11 mouse cellular contexts compared by ENCODE assay signal in the genomic region with DNA sequence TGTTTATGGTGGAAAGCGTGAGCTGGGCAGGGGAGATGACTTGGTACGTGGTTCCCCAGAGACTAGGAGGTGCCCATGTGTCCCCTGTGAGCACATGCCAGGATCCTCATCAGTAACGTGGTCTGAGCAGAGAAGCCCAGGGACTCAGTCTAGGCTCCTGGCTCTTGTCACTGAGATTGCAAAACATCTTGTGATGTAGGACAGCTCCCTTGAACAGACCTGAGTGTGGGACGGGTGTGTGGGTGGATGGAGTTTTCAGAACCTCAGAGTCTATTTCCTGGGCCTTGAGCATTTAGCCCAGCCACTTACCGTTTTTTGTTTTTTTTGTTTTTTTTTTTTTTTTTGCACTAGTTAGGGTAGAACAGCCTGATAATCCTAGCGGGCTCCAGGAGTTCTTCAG. TPM values are rescaled to one million over a fixed set of nuclear protein-coding genes. Genes with fewer than 3 reads are reported as not detected.
DNase-seq lines count a peak whose midpoint lies in the region; ATAC-seq and TF ChIP-seq lines count a peak whose summit lies in the region.
"Had no signal": no experiment of that assay in that cellular context is flagged by ENCODE, and none has a peak within 500 bp of the region (broad histone marks: within the 10 kb centered on the region; RNA-seq: fewer than 3 reads in every experiment).

No protein-coding gene starts in this region.

- DNase-seq in liver, embryonic 11.5 days (ENCODE audit: low spot score) = no peak
- no peak for DNase-seq in liver
- no peak for DNase-seq in embryonic facial prominence, embryonic 14.5 days (ENCODE audit: low spot score)
- peak; percentile 58 to 72 for DNase-seq in left cerebral cortex, adult 2 months (ENCODE audit: extremely low spot score in 1 of 2, low spot score in 2 of 2)
- DNase-seq in right cerebral cortex, adult 2 months (ENCODE audit: low spot score in 2 of 2) = peak; percentile 81 to 89
- no peak for DNase-seq in adipocyte (ENCODE audit: low spot score)
- no peak for DNase-seq in adrenal gland, adult (ENCODE audit: inconsistent age in 2 of 2, low spot score in 1 of 2)
- DNase-seq in kidney, postnatal 10 days = no peak
- DNase-seq: cerebellum, adult 11-12 months; forebrain, postnatal 0 days had no signal

- no peaks in the 10 kb centered on the region for H3K27me3 ChIP-seq in liver, embryonic 11.5 days (replicated peaks; ENCODE audit: control insufficient read depth, insufficient read depth, low read length)
- no peaks in the 10 kb centered on the region for H3K27me3 ChIP-seq in embryonic facial prominence, embryonic 14.5 days (replicated peaks; ENCODE audit: control insufficient read depth, insufficient read depth, low read length)

- no peak for ATAC-seq in liver, embryonic 11.5 days (replicated peaks; ENCODE audit: low FRiP score)
- ATAC-seq in embryonic facial prominence, embryonic 14.5 days (ENCODE audit: low read depth) = no peak
- ATAC-seq: forebrain, postnatal 0 days had no signal

- H3K36me3 ChIP-seq in liver, embryonic 11.5 days (ENCODE audit: control insufficient read depth, insufficient read depth, low read length) = peaks cover 23% of the 10 kb centered on the region
- H3K36me3 ChIP-seq in embryonic facial prominence, embryonic 14.5 days (ENCODE audit: control insufficient read depth, insufficient read depth, low read length) = peaks cover 17% of the 10 kb centered on the region

- no peaks in the 10 kb centered on the region for H3K9me3 ChIP-seq in liver, embryonic 11.5 days (ENCODE audit: control insufficient read depth, low read length)
- no peaks in the 10 kb centered on the region for H3K9me3 ChIP-seq in embryonic facial prominence, embryonic 14.5 days (ENCODE audit: control insufficient read depth, low read length)
- H3K9me3 ChIP-seq: midbrain, embryonic 12.5 days had no signal

- no peak for TF ChIP-seq CTCF in left cerebral cortex, adult 2 months (IDR thresholded peaks at IDR 0.05)

- no peak overlapping the region for H3K27ac ChIP-seq in liver, embryonic 11.5 days (ENCODE audit: low read depth, low read length)
- no peak overlapping the region for H3K27ac ChIP-seq in embryonic facial prominence, embryonic 14.5 days (replicated peaks; ENCODE audit: low read depth, low read length)
- H3K27ac ChIP-seq in left cerebral cortex, adult 2 months = peak overlapping the region; percentile 91
- H3K27ac ChIP-seq: midbrain, embryonic 12.5 days had no signal

- H3K4me3 ChIP-seq in liver, embryonic 11.5 days (ENCODE audit: low read depth, low read length) = no peak overlapping the region; the same call in 1 of the 2 replicates
- no peak overlapping the region for H3K4me3 ChIP-seq in embryonic facial prominence, embryonic 14.5 days (ENCODE audit: low read depth, low read length)
- H3K4me3 ChIP-seq in left cerebral cortex, adult 2 months = peak overlapping the region; percentile 77; the same call in 1 of the 2 replicates
- H3K4me3 ChIP-seq: midbrain, embryonic 12.5 days had no signal

- intact Hi-C loops in left cerebral cortex, adult 2 months (cut with DNase I) = no loop called here

- peaks cover 10% of the 10 kb centered on the region for H3K4me1 ChIP-seq in liver, embryonic 11.5 days (replicated peaks; ENCODE audit: control insufficient read depth, insufficient read depth, low read length)
- peaks cover 13% of the 10 kb centered on the region for H3K4me1 ChIP-seq in embryonic facial prominence, embryonic 14.5 days (ENCODE audit: control insufficient read depth, insufficient read depth, low read length)

- WGBS in liver, embryonic 11.5 days = 83% methylated on average over 6 of the region's 6 CpGs
- WGBS in embryonic facial prominence, embryonic 14.5 days = 69% methylated on average over 6 of the region's 6 CpGs

- H3K4me2 ChIP-seq in liver, embryonic 11.5 days = peak overlapping the region; percentile 91
- peak overlapping the region; percentile 93; the same call in 1 of the 2 replicates for H3K4me2 ChIP-seq in embryonic facial prominence, embryonic 14.5 days (ENCODE audit: low read depth, low read length)

- peak overlapping the region; percentile 79 for H3K9ac ChIP-seq in liver, embryonic 11.5 days (ENCODE audit: low read depth, low read length)
- no peak overlapping the region; the same call in 1 of the 2 replicates for H3K9ac ChIP-seq in embryonic facial prominence, embryonic 14.5 days (ENCODE audit: low read depth, low read length)
- H3K9ac ChIP-seq: midbrain, embryonic 12.5 days had no signal

RNA-seq across cellular contexts. Expression of a gene that starts 3.4 kb away (rescaled TPM):
- polyA plus RNA-seq in liver, embryonic 11.5 days (2014; fragmentation: Nextera tagmentation; extraction: Ambion mirVana) = 57.1 and 63.5 TPM in 2 replicates
- polyA plus RNA-seq in embryonic facial prominence, embryonic 14.5 days (2014; fragmentation: Nextera tagmentation; extraction: Ambion mirVana) = 27.8 and 31.8 TPM in 2 replicates
- 10 to 100 TPM; 23.9 to 27.0 TPM for total RNA-seq in left cerebral cortex, adult 2 months (2021)

Comparison
In these comparisons a context has a peak if more than half of its experiments do, and no peak if none do; other contexts are left out.
1. DNase-seq: peak in left cerebral cortex, adult 2 months (2 of 2) and right cerebral cortex, adult 2 months (2 of 2); none in liver, embryonic 11.5 days (single experiment), liver (single experiment), embryonic facial prominence, embryonic 14.5 days (single experiment), adipocyte (single experiment), adrenal gland, adult (0 of 2) and kidney, postnatal 10 days (single experiment).